Mouse (Mus musculus) olfactory bulb, adult 2 months (tissue): ENCODE results near the gene Mindy4b-ps.

Source experiments
- CTCF ChIP-seq: fragments of 200-500 bp; IDR thresholded peaks from 2 replicates; pipeline ENCODE4 v1.5.1; 2012; ENCODE audit warnings: low read depth, mild to moderate bottlenecking, low read length, moderate library complexity; ENCODE audit not compliant: insufficient read depth
- POLR2A ChIP-seq: fragments of 200-500 bp; IDR thresholded peaks from 2 replicates; pipeline ENCODE4 v1.6.1; 2012; ENCODE audit warnings: mild to moderate bottlenecking, low read depth, low read length, moderate library complexity; ENCODE audit not compliant: insufficient read depth

GRCm38 (mm10) chr3:58829926-58830325 lies 7.8 kb upstream of the Mindy4b-ps start:
- TF ChIP-seq CTCF (no peak), POLR2A (no peak)
